Mouse (Mus musculus) thymus, postnatal 25 days (tissue): Measurements from ENCODE around the gene Meis1.

Experiments
- DNase-seq: peaks from one replicate; pipeline ENCODE4 v3.0.0; 2022

Gene Meis1

GRCm38 (mm10) chr11:18947434-18947833, 71.4 kb downstream of the Meis1 start:
- DNase-seq: no peak

- DNase-seq: no peak
Observed at GRCm38 (mm10) chr11:18945778-18946177, 73.0 kb downstream of the Meis1 start.

GRCm38 (mm10) chr11:18944972-18945625, 73.7 kb downstream of the Meis1 start:
- DNase-seq: no peak

GRCm38 (mm10) chr11:18944209-18944608, 74.6 kb downstream of the Meis1 start:
- no peak for DNase-seq

GRCm38 (mm10) chr11:18942990-18943389, 75.8 kb downstream of the Meis1 start:
- no peak for DNase-seq

GRCm38 (mm10) chr11:18940916-18941315, 77.9 kb downstream of the Meis1 start:
- DNase-seq: no peak

- no peak for DNase-seq
Observed at GRCm38 (mm10) chr11:18934921-18935320, 83.9 kb downstream of the Meis1 start.

GRCm38 (mm10) chr11:18931001-18931874, 87.5 kb downstream of the Meis1 start:
- DNase-seq: no peak

- DNase-seq: no peak
Observed at GRCm38 (mm10) chr11:18929779-18930728, 88.7 kb downstream of the Meis1 start.

- no peak for DNase-seq
Observed at GRCm38 (mm10) chr11:18927351-18927750, 91.4 kb downstream of the Meis1 start.

- no peak for DNase-seq
Observed at GRCm38 (mm10) chr11:18926798-18927197, 92.0 kb downstream of the Meis1 start.

GRCm38 (mm10) chr11:18924583-18925334, 94.0 kb downstream of the Meis1 start:
- DNase-seq: no peak

GRCm38 (mm10) chr11:18923274-18923673, 95.5 kb downstream of the Meis1 start:
- DNase-seq: no peak

GRCm38 (mm10) chr11:18920651-18921050, 98.1 kb downstream of the Meis1 start:
- DNase-seq: no peak

- no peak for DNase-seq
Observed at GRCm38 (mm10) chr11:18919162-18919762, 99.5 kb downstream of the Meis1 start.

- no peak for DNase-seq
Observed at GRCm38 (mm10) chr11:18917887-18918286, 100.9 kb downstream of the Meis1 start.

GRCm38 (mm10) chr11:18913251-18913650, 105.5 kb downstream of the Meis1 start:
- no peak for DNase-seq

GRCm38 (mm10) chr11:18912311-18913019, 106.3 kb downstream of the Meis1 start:
- no peak for DNase-seq

GRCm38 (mm10) chr11:18906866-18907265, 111.9 kb downstream of the Meis1 start:
- no peak for DNase-seq

GRCm38 (mm10) chr11:18905431-18905830, 113.4 kb downstream of the Meis1 start:
- no peak for DNase-seq

- no peak for DNase-seq
Observed at GRCm38 (mm10) chr11:18904880-18905279, 113.9 kb downstream of the Meis1 start.
